Mouse (Mus musculus) intestine, embryonic 16.5 days (tissue): ENCODE measurements around the gene Mrc2. TPM values are rescaled to one million over a fixed set of nuclear protein-coding genes. Genes with fewer than 3 reads are reported as not detected.
A peak's percentile ranks its signal among the peaks of the same experiment; 100 is the strongest.

ENCODE experiments used
- ATAC-seq: fragments of 200-750 bp; cut with Nextera tagmentation; 2 replicates; pipeline ENCODE4 v1.8.0; 2017; ENCODE audit warnings: moderate TSS enrichment, moderate library complexity
- H3K27ac ChIP-seq: fragments of 300-500 bp; sonication (generic); 2 replicates; pipeline ENCODE4 v1.5.1; 2014; ENCODE audit warnings: mild to moderate bottlenecking, low read length
- H3K27me3 ChIP-seq: fragments of 300-500 bp; sonication (generic); replicated peaks from 2 replicates; pipeline ENCODE4 v1.6.1; 2014; ENCODE audit warnings: low read length, control low read depth, mixed read lengths; ENCODE audit not compliant: control insufficient read depth, insufficient read depth
- H3K36me3 ChIP-seq: fragments of 300-500 bp; sonication (generic); 2 replicates; pipeline ENCODE4 v1.6.1; 2014; ENCODE audit warnings: low read length, control low read depth; ENCODE audit not compliant: control insufficient read depth, insufficient read depth
- H3K4me1 ChIP-seq: fragments of 300-500 bp; sonication (generic); 2 replicates; pipeline ENCODE4 v1.6.1; 2014; ENCODE audit warnings: low read length, control low read depth, mixed read lengths; ENCODE audit not compliant: control insufficient read depth, insufficient read depth
- H3K4me2 ChIP-seq: fragments of 300-500 bp; sonication (generic); 2 replicates; pipeline ENCODE4 v1.6.1; 2014; ENCODE audit warnings: low read depth, low read length, control low read depth
- H3K4me3 ChIP-seq: fragments of 300-500 bp; sonication (generic); 2 replicates; pipeline ENCODE4 v1.5.1; 2014; ENCODE audit warnings: mild to moderate bottlenecking, low read length
- H3K9ac ChIP-seq: fragments of 300-500 bp; sonication (generic); 2 replicates; pipeline ENCODE4 v1.6.1; 2014; ENCODE audit warnings: low read depth, low read length
- H3K9me3 ChIP-seq: fragments of 300-500 bp; sonication (generic); 2 replicates; pipeline ENCODE4 v1.6.1; 2016; ENCODE audit warnings: low read length, control low read depth; ENCODE audit not compliant: control insufficient read depth
- WGBS: fragments of 180-500 bp; shearing (Covaris S2); extraction: QIAGEN DNeasy Blood & Tissue Kit; methylation state at CpG from one replicate; pipeline ENCODE4 v1.1.7; 2014; 5-methylcytosine and 5-hydroxymethylcytosine counted together
- polyA plus RNA-seq: library from polyadenylated mRNA; unstranded; fragments of >200 nt; fragmentation: Nextera tagmentation; extraction: Ambion mirVana; gene quantifications from 2 replicates; pipeline ENCODE4 v1.2.1, GENCODE M21; 2015

Gene Mrc2
- polyA plus RNA-seq, 1 experiment from 2014 or later: 6.9 TPM

- peaks cover 5% of the 10 kb centered on the region; the same call in 1 of the 2 replicates for H3K36me3 ChIP-seq
- H3K4me3 ChIP-seq: no peak overlapping the region
- H3K4me2 ChIP-seq: no peak overlapping the region
- no peaks in the 10 kb centered on the region for H3K27me3 ChIP-seq
- WGBS: 29% methylated on average over 2 of the region's 2 CpGs
- H3K9ac ChIP-seq: no peak overlapping the region
- H3K27ac ChIP-seq: no peak overlapping the region
- no peaks in the 10 kb centered on the region for H3K9me3 ChIP-seq
- no peak for ATAC-seq
- no peaks in the 10 kb centered on the region for H3K4me1 ChIP-seq
Measured at GRCm38 (mm10) chr11:105270155-105270554, 22.3 kb upstream of the Mrc2 start.

GRCm38 (mm10) chr11:105280456-105280855 lies 12.0 kb upstream of the Mrc2 start:
- Histone ChIP-seq H3K4me1 (no peaks in the 10 kb centered on the region), H3K9me3 (no peaks in the 10 kb centered on the region), H3K27ac (no peak overlapping the region), H3K36me3 (peaks cover 7% of the 10 kb centered on the region), H3K27me3 (no peaks in the 10 kb centered on the region), H3K4me3 (no peak overlapping the region), H3K9ac (no peak overlapping the region), H3K4me2 (no peak overlapping the region)
- 88% methylated on average over 6 of the region's 6 CpGs for WGBS
- no peak for ATAC-seq

- H3K4me2 ChIP-seq: no peak overlapping the region
- no peak overlapping the region for H3K4me3 ChIP-seq
- no peak overlapping the region for H3K27ac ChIP-seq
- H3K36me3 ChIP-seq: peaks cover 6% of the 10 kb centered on the region
- no peak for ATAC-seq
- WGBS: 88% methylated on average over 7 of the region's 7 CpGs
- H3K27me3 ChIP-seq: no peaks in the 10 kb centered on the region
- H3K4me1 ChIP-seq: no peaks in the 10 kb centered on the region
- H3K9ac ChIP-seq: no peak overlapping the region
- H3K9me3 ChIP-seq: no peaks in the 10 kb centered on the region
Measured at GRCm38 (mm10) chr11:105281291-105281690, 11.2 kb upstream of the Mrc2 start.

GRCm38 (mm10) chr11:105281763-105282459 lies 10.5 kb upstream of the Mrc2 start:
- H3K36me3 ChIP-seq: peaks cover 4% of the 10 kb centered on the region; the same call in 1 of the 2 replicates
- H3K4me2 ChIP-seq: no peak overlapping the region
- H3K4me1 ChIP-seq: no peaks in the 10 kb centered on the region
- H3K4me3 ChIP-seq: no peak overlapping the region
- 85% methylated on average over 12 of the region's 12 CpGs for WGBS
- no peak overlapping the region for H3K9ac ChIP-seq
- H3K27me3 ChIP-seq: no peaks in the 10 kb centered on the region
- ATAC-seq: no peak
- H3K9me3 ChIP-seq: no peaks in the 10 kb centered on the region
- no peak overlapping the region for H3K27ac ChIP-seq

GRCm38 (mm10) chr11:105282460-105282859 lies 10.0 kb upstream of the Mrc2 start:
- Histone ChIP-seq H3K27ac (no peak overlapping the region), H3K27me3 (no peaks in the 10 kb centered on the region), H3K9me3 (no peaks in the 10 kb centered on the region), H3K9ac (no peak overlapping the region), H3K36me3 (peaks cover 4% of the 10 kb centered on the region; the same call in 1 of the 2 replicates), H3K4me3 (no peak overlapping the region), H3K4me2 (no peak overlapping the region), H3K4me1 (no peaks in the 10 kb centered on the region)
- ATAC-seq: no peak
- WGBS: 45% methylated on average over 2 of the region's 2 CpGs

- H3K9ac ChIP-seq: no peak overlapping the region
- no peaks in the 10 kb centered on the region for H3K9me3 ChIP-seq
- no peak overlapping the region for H3K4me3 ChIP-seq
- H3K4me1 ChIP-seq: no peaks in the 10 kb centered on the region
- no peak for ATAC-seq
- 95% methylated on average over 9 of the region's 9 CpGs for WGBS
- peaks cover 4% of the 10 kb centered on the region for H3K36me3 ChIP-seq
- no peaks in the 10 kb centered on the region for H3K27me3 ChIP-seq
- H3K27ac ChIP-seq: no peak overlapping the region
- no peak overlapping the region for H3K4me2 ChIP-seq
Measured at GRCm38 (mm10) chr11:105283016-105283415, 9.4 kb upstream of the Mrc2 start.

GRCm38 (mm10) chr11:105285720-105286119 lies 6.7 kb upstream of the Mrc2 start:
- H3K4me1 ChIP-seq: no peaks in the 10 kb centered on the region
- H3K9ac ChIP-seq: no peak overlapping the region
- H3K27ac ChIP-seq: no peak overlapping the region
- no peaks in the 10 kb centered on the region for H3K27me3 ChIP-seq
- 56% methylated on average over 3 of the region's 3 CpGs for WGBS
- no peaks in the 10 kb centered on the region for H3K9me3 ChIP-seq
- ATAC-seq: peak; percentile 76
- H3K36me3 ChIP-seq: peaks cover 3% of the 10 kb centered on the region
- no peak overlapping the region for H3K4me2 ChIP-seq
- no peak overlapping the region for H3K4me3 ChIP-seq

- Histone ChIP-seq H3K9ac (no peak overlapping the region), H3K4me3 (no peak overlapping the region), H3K4me1 (peaks cover 15% of the 10 kb centered on the region), H3K27ac (no peak overlapping the region), H3K4me2 (no peak overlapping the region), H3K9me3 (no peaks in the 10 kb centered on the region), H3K27me3 (peaks cover 17% of the 10 kb centered on the region), H3K36me3 (no peaks in the 10 kb centered on the region; the same call in 1 of the 2 replicates)
- ATAC-seq: no peak
- WGBS: 47% methylated on average over 3 of the region's 3 CpGs
Measured at GRCm38 (mm10) chr11:105289403-105289802, 3.0 kb upstream of the Mrc2 start.

- 16% methylated on average over 10 of the region's 10 CpGs for WGBS
- Histone ChIP-seq H3K9me3 (no peaks in the 10 kb centered on the region), H3K9ac (peak overlapping the region; percentile 72), H3K4me3 (peak overlapping the region; percentile 64), H3K4me2 (peak overlapping the region; percentile 87), H3K36me3 (no peaks in the 10 kb centered on the region; the same call in 1 of the 2 replicates), H3K27ac (peak overlapping the region; percentile 87), H3K4me1 (peaks cover 16% of the 10 kb centered on the region), H3K27me3 (peaks cover 17% of the 10 kb centered on the region)
- ATAC-seq: peak; percentile 19; the same call in 1 of the 2 replicates
Measured at GRCm38 (mm10) chr11:105291681-105292123, 741 bp upstream of the Mrc2 start.
